Mouse (Mus musculus) E14TG2a.4 (cell line): ENCODE data around the gene Rdh16f1.
"Not testable (repeated sequence)": the region's sequence is repeated elsewhere in the genome, so short reads cannot be mapped to it uniquely, and the experiment has no call there.

Source experiments
- CTCF ChIP-seq: conservative IDR thresholded peaks from 2 replicates; pipeline ENCODE4 v1.5.1; 2014; ENCODE audit warnings: low read length
- NANOG ChIP-seq: IDR thresholded peaks from 2 replicates; pipeline ENCODE4 v1.6.1; 2014; ENCODE audit warnings: borderline replicate concordance, low read length, mixed read lengths
- POU5F1 ChIP-seq: IDR thresholded peaks from 2 replicates; pipeline ENCODE4 v1.6.1; 2014; ENCODE audit warnings: low read length, borderline replicate concordance

GRCm38 (mm10) chr10:127837793-127838192, 78.2 kb downstream of the Rdh16f1 start:
- TF ChIP-seq CTCF, POU5F1, NANOG: not testable (repeated sequence)
